8 mouse cellular contexts compared by ENCODE assay signal in the genomic region with DNA sequence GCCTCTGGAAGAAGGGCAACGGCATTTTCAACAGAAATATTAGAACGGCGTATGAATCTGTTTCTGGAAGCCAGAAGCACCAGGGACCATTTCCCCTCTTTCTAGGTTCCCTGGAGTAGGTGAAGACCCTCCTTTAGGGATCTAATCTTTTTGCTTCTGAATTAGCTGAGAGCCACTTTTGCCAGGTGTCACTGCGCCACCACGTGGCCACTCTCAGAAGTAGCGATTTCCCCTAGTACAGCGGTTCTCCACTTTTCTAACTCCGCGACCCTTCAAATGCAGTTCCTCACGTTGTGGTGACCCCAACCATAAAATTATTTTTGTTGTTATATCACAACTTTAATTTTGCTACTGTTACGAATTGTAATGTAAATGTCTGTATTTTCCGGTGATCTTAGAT.
DNase-seq lines count a peak whose midpoint lies in the region; ATAC-seq and TF ChIP-seq lines count a peak whose summit lies in the region.

No protein-coding gene starts in this region.

- no peak overlapping the region for H3K4me3 ChIP-seq in lung, postnatal 0 days (ENCODE audit: low read depth, low read length)

- no peak for ATAC-seq in lung, postnatal 0 days

- H3K4me1 ChIP-seq in lung, postnatal 0 days (ENCODE audit: insufficient read depth, low read depth, low read length), result no peaks in the 10 kb centered on the region

- 0 out of 2 replicates have a peak overlapping the region, but pooled peaks have one; percentile 22 for H3K4me2 ChIP-seq in lung, postnatal 0 days (replicated peaks; ENCODE audit: low read depth, low read length)

- H3K27me3 ChIP-seq in lung, postnatal 0 days (replicated peaks; ENCODE audit: insufficient read depth, low read length), result no peaks in the 10 kb centered on the region

- H3K36me3 ChIP-seq in lung, postnatal 0 days (ENCODE audit: insufficient read depth, low read length), result no peaks in the 10 kb centered on the region

- 17% methylated on average over 12 of the region's 12 CpGs for WGBS in lung, postnatal 0 days

- TF ChIP-seq CTCF in lung, postnatal 0 days (IDR thresholded peaks at IDR 0.05), result peak; percentile 84

- H3K9ac ChIP-seq in lung, postnatal 0 days (replicated peaks; ENCODE audit: low read depth), result no peak overlapping the region

- no peaks in the 10 kb centered on the region for H3K9me3 ChIP-seq in lung, postnatal 0 days (ENCODE audit: low read length)

- no peak for TF ChIP-seq EP300 in lung, postnatal 0 days (IDR thresholded peaks at IDR 0.05)

- DNase-seq in 416B (ENCODE audit: low read depth) (peak; percentile 65), MN1 (ENCODE audit: low spot score) (peak; percentile 23)
- peak; percentile 54 to 68 for DNase-seq in cerebellum, postnatal 4 days (ENCODE audit: low spot score in 2 of 2)
- DNase-seq in gastrocnemius, postnatal 36 days, result peak; percentile 17 to 35
- DNase-seq in kidney, postnatal 4 days, result peak; percentile 79 to 81
- peak; percentile 42 for DNase-seq in lung, postnatal 0 days (ENCODE audit: low spot score)
- DNase-seq in right cerebral cortex, adult 18-20 months, result peak; percentile 28
- DNase-seq in urinary bladder, postnatal 25 days (ENCODE audit: low spot score), result peak; percentile 59

- intact Hi-C loops in gastrocnemius, postnatal 36 days (cut with DNase I), result loop anchor here (1.0 to 5.0 kb wide), 2 partner anchors 50 to 287 kb away; no protein-coding TSS in a partner anchor

- H3K27ac ChIP-seq in lung, postnatal 0 days (ENCODE audit: low read length), result no peak overlapping the region

Comparison
In these comparisons a context has a peak if more than half of its experiments do, and no peak if none do; other contexts are left out.
1. DNase-seq: peak in every context shown above with its lines; median percentile 80 in kidney, postnatal 4 days; 65 in 416B; 61 in cerebellum, postnatal 4 days; 59 in urinary bladder, postnatal 25 days; 42 in lung, postnatal 0 days; 28 in right cerebral cortex, adult 18-20 months; 26 in gastrocnemius, postnatal 36 days; 23 in MN1.